Mouse (Mus musculus) lung, postnatal 0 days (tissue): ENCODE measurements around the gene Cux1. TPM values are rescaled to one million over a fixed set of nuclear protein-coding genes. Genes with fewer than 3 reads are reported as not detected.

ENCODE experiments used
- ATAC-seq: fragments of 200-750 bp; cut with Nextera tagmentation; 2 replicates; pipeline ENCODE4 v1.8.0; 2017; ENCODE audit warnings: moderate library complexity
- DNase-seq: peaks from one replicate; pipeline ENCODE4 v3.0.0-alpha.2; 2016; ENCODE audit warnings: low spot score
- H3K27ac ChIP-seq: fragments of 300-500 bp; sonication (generic); 2 replicates; pipeline ENCODE4 v1.5.1; 2014; ENCODE audit warnings: antibody characterized with exemption, mild to moderate bottlenecking, low read length, mixed read lengths
- H3K27me3 ChIP-seq: fragments of 300-500 bp; sonication (generic); replicated peaks from 2 replicates; pipeline ENCODE4 v1.6.1; 2014; ENCODE audit warnings: low read length, mixed read lengths; ENCODE audit not compliant: insufficient read depth
- H3K36me3 ChIP-seq: fragments of 300-500 bp; sonication (generic); 2 replicates; pipeline ENCODE4 v1.6.1; 2014; ENCODE audit warnings: low read length, mixed read lengths; ENCODE audit not compliant: insufficient read depth
- H3K4me1 ChIP-seq: fragments of 300-500 bp; sonication (generic); 2 replicates; pipeline ENCODE4 v1.6.1; 2014; ENCODE audit warnings: antibody characterized with exemption, low read depth, low read length, mixed read lengths; ENCODE audit not compliant: insufficient read depth
- H3K4me2 ChIP-seq: fragments of 300-500 bp; sonication (generic); replicated peaks from 2 replicates; pipeline ENCODE4 v1.6.1; 2014; ENCODE audit warnings: low read depth, mild to moderate bottlenecking, low read length, moderate library complexity, mixed read lengths
- H3K4me3 ChIP-seq: fragments of 300-500 bp; sonication (generic); 2 replicates; pipeline ENCODE4 v1.5.1; 2014; ENCODE audit warnings: low read depth, low read length
- H3K9ac ChIP-seq: fragments of 300-500 bp; sonication (generic); replicated peaks from 2 replicates; pipeline ENCODE4 v1.6.1; 2014; ENCODE audit warnings: low read depth, mild to moderate bottlenecking
- H3K9me3 ChIP-seq: fragments of 300-500 bp; sonication (generic); 2 replicates; pipeline ENCODE4 v1.6.1; 2016; ENCODE audit warnings: low read length, mixed read lengths
- CTCF ChIP-seq: IDR thresholded peaks from 2 replicates; pipeline ENCODE4 v1.5.1; 2016; ENCODE audit warnings: antibody characterized with exemption, mild to moderate bottlenecking
- EP300 ChIP-seq: IDR thresholded peaks from 2 replicates; pipeline ENCODE4 v1.6.1; 2016; ENCODE audit warnings: antibody characterized with exemption, mild to moderate bottlenecking, control low read depth
- WGBS: fragments of 180-500 bp; shearing (Covaris S2); extraction: QIAGEN DNeasy Blood & Tissue Kit; methylation state at CpG from one replicate; pipeline ENCODE4 v1.1.7; 2014; 5-methylcytosine and 5-hydroxymethylcytosine counted together
- polyA plus RNA-seq: library from polyadenylated mRNA; unstranded; fragments of >200 nt; fragmentation: Nextera tagmentation; extraction: Ambion mirVana; gene quantifications from 2 replicates; pipeline ENCODE4 v1.2.1, GENCODE M21; 2015

The Cux1 gene
- polyA plus RNA-seq, 1 experiment from 2014 or later = 68.5 TPM

DNA sequence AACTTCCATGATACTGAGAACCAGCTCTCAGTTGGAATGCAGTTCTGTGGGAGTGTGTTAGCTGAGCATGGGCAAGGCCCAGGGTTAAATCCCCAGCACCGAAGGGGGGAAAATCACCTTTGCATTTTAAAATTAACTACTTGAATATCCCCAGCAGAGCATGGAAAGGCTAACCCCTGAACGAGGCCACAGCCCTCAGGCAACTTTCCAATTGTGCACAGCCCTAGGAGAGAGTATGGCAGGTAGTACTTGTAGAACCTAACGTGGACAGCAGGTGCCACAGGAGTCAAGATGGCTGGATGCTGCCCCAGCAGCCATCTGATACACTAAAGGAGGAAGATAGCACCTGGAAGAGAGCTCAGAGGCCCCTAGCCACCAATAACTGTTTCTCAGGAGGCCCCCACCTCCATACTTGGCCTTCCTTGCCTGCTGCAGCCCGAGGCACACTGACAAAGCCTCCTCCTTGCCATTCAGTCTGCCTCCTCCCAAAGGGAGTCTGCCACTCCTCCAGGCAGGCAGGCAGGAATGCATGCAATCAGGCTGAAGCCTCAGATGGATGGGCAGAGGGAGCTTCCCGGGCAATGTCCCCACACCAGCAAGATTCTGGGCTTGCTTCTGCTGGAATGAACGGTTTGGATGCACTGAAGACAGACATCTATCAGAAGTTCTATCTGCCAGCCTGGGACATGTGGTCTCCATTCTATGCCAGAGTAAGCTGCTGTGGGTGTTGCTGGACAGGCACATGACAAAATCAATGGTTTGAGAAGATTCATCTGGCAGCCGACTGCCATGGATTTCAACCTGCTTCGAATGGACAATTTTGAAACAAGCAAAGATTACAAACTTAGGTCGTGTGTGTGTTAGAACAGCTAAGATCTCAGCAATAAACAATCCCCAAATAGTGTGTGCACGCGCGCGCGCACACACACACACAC, 10.7 kb downstream of the Cux1 start:
- TF ChIP-seq EP300 = no peak
- no peak for TF ChIP-seq CTCF
- H3K9ac ChIP-seq = no peak overlapping the region
- H3K27ac ChIP-seq = peak overlapping the region; percentile 60
- no peaks in the 10 kb centered on the region for H3K27me3 ChIP-seq
- no peaks in the 10 kb centered on the region for H3K36me3 ChIP-seq
- no peak overlapping the region for H3K4me3 ChIP-seq
- peaks cover 37% of the 10 kb centered on the region for H3K4me1 ChIP-seq
- no peaks in the 10 kb centered on the region for H3K9me3 ChIP-seq
- no peak for DNase-seq
- H3K4me2 ChIP-seq = no peak overlapping the region
- peak; percentile 5; the same call in 1 of the 2 replicates for ATAC-seq
- 73% methylated on average over 14 of the region's 14 CpGs for WGBS

DNA sequence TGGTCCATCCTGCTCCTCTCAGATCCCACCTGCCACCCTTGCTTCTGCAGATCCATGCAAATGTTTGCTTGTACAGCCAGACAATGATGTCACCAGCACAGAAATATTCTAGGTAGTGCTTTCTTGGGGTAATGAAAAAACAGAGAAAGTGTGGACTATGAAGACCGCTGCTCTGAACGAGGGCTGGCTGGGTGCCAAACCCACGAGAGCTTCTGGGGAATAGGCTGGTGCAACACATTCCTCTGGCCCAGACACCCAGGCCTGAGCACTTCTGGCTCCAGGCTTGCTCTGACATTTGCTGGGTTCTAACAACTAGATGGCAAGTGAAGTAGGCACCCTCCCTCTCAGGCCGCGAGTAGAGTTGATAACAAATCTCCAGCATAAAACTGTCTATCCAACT, 11.6 kb downstream of the Cux1 start:
- H3K36me3 ChIP-seq = no peaks in the 10 kb centered on the region
- H3K4me1 ChIP-seq = peaks cover 44% of the 10 kb centered on the region
- DNase-seq (peak; percentile 79), ATAC-seq (peak; percentile 89)
- no peaks in the 10 kb centered on the region for H3K27me3 ChIP-seq
- no peak overlapping the region for H3K4me3 ChIP-seq
- 15% methylated on average over 5 of the region's 5 CpGs for WGBS
- peak overlapping the region; percentile 60 for H3K27ac ChIP-seq
- peak; percentile 54; the same call in 1 of the 2 replicates for TF ChIP-seq EP300
- TF ChIP-seq CTCF = no peak
- no peak overlapping the region for H3K9ac ChIP-seq
- H3K9me3 ChIP-seq = no peaks in the 10 kb centered on the region
- no peak overlapping the region for H3K4me2 ChIP-seq

DNA sequence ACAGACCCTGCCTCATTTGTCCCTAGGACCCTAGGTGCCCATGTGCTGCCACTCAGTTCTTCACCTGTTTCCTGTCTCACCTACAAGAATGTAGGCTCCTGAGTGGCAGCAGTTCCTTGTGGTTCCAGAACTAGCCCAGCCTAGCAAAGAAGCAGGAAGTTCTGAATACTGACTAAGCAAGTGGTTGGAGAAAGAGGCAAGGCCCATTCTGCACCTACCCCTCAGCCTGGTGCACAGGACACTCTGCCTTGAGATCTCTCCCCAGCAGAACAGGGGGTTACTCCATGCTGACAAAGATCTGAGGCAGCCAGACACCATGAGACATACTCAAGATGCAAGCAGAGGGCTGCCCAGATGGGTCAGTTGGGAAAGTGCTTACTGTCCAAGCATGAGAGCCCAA, 14.5 kb downstream of the Cux1 start:
- no peaks in the 10 kb centered on the region for H3K36me3 ChIP-seq
- peaks cover 40% of the 10 kb centered on the region for H3K4me1 ChIP-seq
- no peak overlapping the region for H3K9ac ChIP-seq
- TF ChIP-seq EP300 (no peak), CTCF (no peak)
- H3K4me3 ChIP-seq = no peak overlapping the region
- H3K9me3 ChIP-seq = no peaks in the 10 kb centered on the region
- no peaks in the 10 kb centered on the region for H3K27me3 ChIP-seq
- H3K27ac ChIP-seq = peak overlapping the region; percentile 12; the same call in 1 of the 2 replicates
- DNase-seq = peak; percentile 29
- no peak overlapping the region for H3K4me2 ChIP-seq
- no peak for ATAC-seq

DNA sequence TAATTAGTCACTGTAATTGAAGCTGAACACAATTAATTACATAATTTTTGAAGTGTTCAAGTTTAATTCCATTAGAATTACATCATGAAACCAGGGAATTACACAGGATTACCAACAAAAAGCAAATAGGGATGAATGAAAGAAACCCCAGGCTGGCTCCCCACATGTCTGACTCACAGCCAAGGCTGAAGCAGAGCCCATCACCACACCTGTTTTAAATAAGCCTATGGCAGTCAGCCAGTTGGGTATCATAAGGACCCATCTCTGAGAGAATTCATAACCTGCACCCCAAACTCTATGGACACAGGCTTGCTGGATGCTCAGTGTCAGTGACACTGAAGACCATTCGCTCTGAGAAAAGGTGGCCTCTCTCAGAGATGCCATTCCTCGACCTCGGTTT, 15.2 kb downstream of the Cux1 start:
- Histone ChIP-seq H3K27me3 (no peaks in the 10 kb centered on the region), H3K4me2 (no peak overlapping the region), H3K36me3 (no peaks in the 10 kb centered on the region), H3K4me1 (peaks cover 35% of the 10 kb centered on the region), H3K9ac (no peak overlapping the region), H3K9me3 (no peaks in the 10 kb centered on the region), H3K4me3 (no peak overlapping the region), H3K27ac (peak overlapping the region; percentile 38; the same call in 1 of the 2 replicates)
- no peak for DNase-seq
- 77% methylated on average over 3 of the region's 3 CpGs for WGBS
- ATAC-seq = no peak
- TF ChIP-seq EP300 (no peak), CTCF (no peak)

DNA sequence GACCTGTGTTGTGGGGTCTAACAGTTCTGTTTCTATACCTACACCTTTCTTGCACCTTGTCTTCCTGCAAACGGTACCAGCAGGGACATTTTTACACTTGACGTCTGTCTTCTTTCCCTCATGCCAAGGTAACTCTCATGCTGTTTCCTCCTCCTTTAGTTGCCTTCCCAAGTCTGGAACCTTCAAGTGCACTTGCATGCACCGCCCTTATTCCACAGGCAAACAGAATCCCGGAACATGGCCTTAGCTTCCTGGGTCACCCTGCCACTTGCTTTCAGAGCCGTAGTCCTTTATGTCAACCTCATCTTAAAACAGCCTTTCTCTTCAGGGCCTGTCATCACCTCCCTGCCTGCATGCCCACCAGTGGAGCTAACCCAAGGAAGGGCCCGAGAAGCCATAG, 15.7 kb downstream of the Cux1 start:
- Histone ChIP-seq H3K36me3 (no peaks in the 10 kb centered on the region), H3K9ac (no peak overlapping the region), H3K27me3 (no peaks in the 10 kb centered on the region), H3K4me1 (peaks cover 30% of the 10 kb centered on the region), H3K4me2 (no peak overlapping the region), H3K27ac (peak overlapping the region; percentile 38; the same call in 1 of the 2 replicates), H3K4me3 (no peak overlapping the region), H3K9me3 (no peaks in the 10 kb centered on the region)
- 51% methylated on average over 6 of the region's 6 CpGs for WGBS
- TF ChIP-seq CTCF = no peak
- TF ChIP-seq EP300 = no peak
- ATAC-seq (peak; percentile 65), DNase-seq (peak; percentile 81)

DNA sequence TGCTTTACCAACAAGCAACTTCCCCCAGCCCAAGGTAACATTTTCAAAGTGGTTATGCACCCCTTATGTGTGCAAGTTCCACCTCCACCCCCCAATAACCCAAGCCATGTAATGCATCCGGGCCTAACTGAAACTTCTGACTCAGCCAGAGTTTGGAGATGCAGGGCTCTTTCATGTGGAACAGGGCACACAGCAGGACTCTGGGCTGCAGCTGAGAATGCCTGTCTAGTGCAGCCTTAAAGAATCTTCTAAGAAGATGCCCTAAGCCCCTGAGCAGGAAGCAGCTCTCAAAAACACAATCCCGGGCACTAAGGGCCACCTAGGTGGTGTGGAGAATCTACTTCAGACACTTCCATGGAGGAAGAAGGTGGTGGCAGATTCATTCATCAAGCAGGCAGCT, 16.6 kb downstream of the Cux1 start:
- Histone ChIP-seq H3K4me3 (no peak overlapping the region), H3K36me3 (no peaks in the 10 kb centered on the region), H3K4me2 (no peak overlapping the region), H3K27me3 (no peaks in the 10 kb centered on the region), H3K9ac (no peak overlapping the region), H3K4me1 (peaks cover 22% of the 10 kb centered on the region; the same call in 1 of the 2 replicates), H3K27ac (no peak overlapping the region), H3K9me3 (no peaks in the 10 kb centered on the region)
- WGBS = 24% methylated on average over 2 of the region's 2 CpGs
- DNase-seq (no peak), ATAC-seq (no peak)
- TF ChIP-seq CTCF (no peak), EP300 (no peak)
